Mouse (Mus musculus) lung, embryonic 15.5 days (tissue): ENCODE measurements around the gene Tfdp1. TPM values are rescaled to one million over a fixed set of nuclear protein-coding genes. Genes with fewer than 3 reads are reported as not detected.

Experiments
- ATAC-seq: fragments of 200-750 bp; cut with Nextera tagmentation; 2 replicates; pipeline ENCODE4 v1.8.0; 2017; ENCODE audit warnings: moderate number of reproducible peaks, borderline replicate concordance; ENCODE audit not compliant: low FRiP score, low TSS enrichment; ENCODE audit errors: extremely low read depth
- H3K27ac ChIP-seq: fragments of 300-500 bp; sonication (generic); 2 replicates; pipeline ENCODE4 v1.5.1; 2015; ENCODE audit warnings: moderate library complexity, mild to moderate bottlenecking, inconsistent platforms
- H3K27me3 ChIP-seq: fragments of 300-500 bp; sonication (generic); 2 replicates; pipeline ENCODE4 v1.6.1; 2015; ENCODE audit warnings: inconsistent platforms
- H3K36me3 ChIP-seq: fragments of 300-500 bp; sonication (generic); 2 replicates; pipeline ENCODE4 v1.6.1; 2015; ENCODE audit warnings: inconsistent platforms
- H3K4me1 ChIP-seq: fragments of 300-500 bp; sonication (generic); 2 replicates; pipeline ENCODE4 v1.6.1; 2015; ENCODE audit warnings: inconsistent platforms
- H3K4me2 ChIP-seq: fragments of 300-500 bp; sonication (generic); 2 replicates; pipeline ENCODE4 v1.6.1; 2015; ENCODE audit warnings: inconsistent platforms, mild to moderate bottlenecking, moderate library complexity
- H3K4me3 ChIP-seq: fragments of 300-500 bp; sonication (generic); 2 replicates; pipeline ENCODE4 v1.5.1; 2015; ENCODE audit warnings: mild to moderate bottlenecking, inconsistent platforms
- H3K9ac ChIP-seq: fragments of 300-500 bp; sonication (generic); 2 replicates; pipeline ENCODE4 v1.6.1; 2015; ENCODE audit warnings: inconsistent platforms
- H3K9me3 ChIP-seq: fragments of 300-500 bp; sonication (generic); 2 replicates; pipeline ENCODE4 v1.6.1; 2016; ENCODE audit warnings: inconsistent platforms
- WGBS: fragments of 180-500 bp; shearing (Covaris S2); methylation state at CpG from one replicate; pipeline ENCODE4 v1.1.7; 2015; 5-methylcytosine and 5-hydroxymethylcytosine counted together
- polyA plus RNA-seq: library from polyadenylated mRNA; unstranded; fragments of >200 nt; fragmentation: Nextera tagmentation; extraction: Ambion mirVana; gene quantifications from 2 replicates; pipeline ENCODE4 v1.2.1, GENCODE M21; 2015

Tfdp1 gene
- polyA plus RNA-seq, 1 experiment from 2014 or later: 187 TPM

DNA sequence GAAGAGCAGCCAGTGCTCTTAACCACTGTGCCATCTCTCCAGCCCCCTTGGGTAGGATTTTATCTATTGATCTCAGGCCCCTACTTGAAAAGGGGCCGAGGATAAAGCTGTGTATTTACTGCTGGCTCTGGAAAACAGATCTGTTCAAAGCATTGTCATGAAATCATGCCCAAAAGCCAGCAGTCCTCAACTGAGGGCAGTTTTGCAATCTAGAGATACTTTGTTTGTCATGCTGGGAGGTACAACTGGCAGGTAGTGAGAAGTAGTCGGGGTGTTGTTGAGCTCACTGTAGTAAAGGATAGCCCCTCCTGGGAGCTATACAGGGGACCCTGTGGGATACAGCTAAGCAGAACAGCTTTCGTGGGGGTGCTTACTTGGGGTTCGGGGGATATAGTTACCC is 15.3 kb downstream of the Tfdp1 start:
- H3K27ac ChIP-seq: no peak overlapping the region
- H3K4me2 ChIP-seq: no peak overlapping the region
- 72% methylated on average over 4 of the region's 4 CpGs for WGBS
- no peak for ATAC-seq
- H3K9ac ChIP-seq: no peak overlapping the region
- no peaks in the 10 kb centered on the region for H3K9me3 ChIP-seq
- H3K4me1 ChIP-seq: no peaks in the 10 kb centered on the region
- H3K36me3 ChIP-seq: peaks cover 88% of the 10 kb centered on the region
- no peak overlapping the region for H3K4me3 ChIP-seq
- H3K27me3 ChIP-seq: no peaks in the 10 kb centered on the region

DNA sequence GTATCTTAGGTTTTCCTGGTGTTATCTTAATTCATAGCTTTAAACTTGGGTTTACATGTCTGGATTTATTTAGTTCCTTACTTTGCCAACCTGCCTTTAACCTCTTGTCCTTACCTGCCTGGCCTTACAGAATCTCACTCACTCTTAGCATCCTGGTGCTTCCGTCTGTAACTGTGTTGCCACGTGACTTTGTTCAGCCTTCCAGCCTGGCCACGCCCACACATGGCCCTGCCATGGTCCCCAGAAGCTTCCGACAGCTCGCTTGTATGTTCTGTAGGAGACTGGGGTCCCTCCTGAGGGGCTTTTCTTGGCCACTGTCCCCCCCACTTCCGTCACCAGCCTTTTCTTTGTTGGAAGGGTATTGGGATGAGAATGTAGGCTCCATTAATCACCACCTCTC is 17.7 kb downstream of the Tfdp1 start:
- Histone ChIP-seq H3K36me3 (peaks cover 88% of the 10 kb centered on the region), H3K9ac (no peak overlapping the region), H3K27ac (no peak overlapping the region), H3K4me1 (no peaks in the 10 kb centered on the region), H3K27me3 (no peaks in the 10 kb centered on the region), H3K4me2 (no peak overlapping the region), H3K9me3 (no peaks in the 10 kb centered on the region), H3K4me3 (no peak overlapping the region)
- WGBS: 74% methylated on average over 6 of the region's 6 CpGs
- ATAC-seq: no peak

DNA sequence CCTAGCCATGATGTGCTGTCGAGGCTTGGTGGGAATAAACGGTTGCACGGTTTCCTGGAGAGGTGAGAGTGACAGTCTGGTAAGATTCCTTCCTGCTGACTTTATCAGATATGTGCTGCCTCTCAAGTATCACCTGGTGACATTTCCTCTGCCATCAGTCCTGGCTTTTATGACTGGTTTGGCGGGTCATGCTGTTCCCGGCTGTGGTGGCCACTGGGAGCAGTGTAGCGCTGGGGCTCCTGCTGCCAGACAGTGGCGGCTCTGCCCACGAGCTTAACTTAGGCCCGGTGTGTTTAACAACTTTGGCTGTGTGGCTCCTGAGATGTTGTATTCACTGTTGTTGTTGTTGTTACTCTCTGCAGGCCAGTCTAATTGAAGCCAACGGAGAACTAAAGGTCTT is 18.1 kb downstream of the Tfdp1 start:
- peaks cover 88% of the 10 kb centered on the region for H3K36me3 ChIP-seq
- ATAC-seq: no peak
- 62% methylated on average over 10 of the region's 10 CpGs for WGBS

DNA sequence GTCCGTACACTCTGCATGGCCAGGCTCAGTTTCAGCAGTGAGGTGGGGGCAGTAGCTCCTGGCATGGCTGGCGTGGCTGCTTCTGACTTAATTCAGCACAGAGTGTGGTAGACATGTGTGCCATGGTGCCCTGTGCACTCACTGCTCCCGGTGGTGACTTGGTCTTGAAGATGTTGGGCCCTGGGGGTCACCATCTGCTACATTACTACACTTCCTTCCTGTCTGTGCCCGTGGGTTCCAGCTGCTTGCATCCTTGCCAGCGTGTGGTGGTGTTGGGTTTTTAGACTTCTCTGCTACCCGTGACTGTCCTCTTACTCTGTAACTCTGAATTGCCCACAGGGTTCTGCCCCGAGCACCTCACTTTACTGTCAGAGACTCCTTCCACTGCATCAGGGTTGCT is 21.7 kb downstream of the Tfdp1 start:
- H3K27ac ChIP-seq: no peak overlapping the region
- no peaks in the 10 kb centered on the region for H3K27me3 ChIP-seq
- H3K9ac ChIP-seq: no peak overlapping the region
- no peaks in the 10 kb centered on the region for H3K4me1 ChIP-seq
- no peak overlapping the region for H3K4me3 ChIP-seq
- WGBS: 92% methylated on average over 7 of the region's 7 CpGs
- ATAC-seq: no peak
- peaks cover 96% of the 10 kb centered on the region for H3K36me3 ChIP-seq
- H3K4me2 ChIP-seq: no peak overlapping the region
- no peaks in the 10 kb centered on the region for H3K9me3 ChIP-seq

More for the DNA sequence above, 18.1 kb downstream of the Tfdp1 start:
- Histone ChIP-seq H3K27me3 (no peaks in the 10 kb centered on the region), H3K9ac (no peak overlapping the region), H3K4me1 (no peaks in the 10 kb centered on the region), H3K4me2 (no peak overlapping the region), H3K9me3 (no peaks in the 10 kb centered on the region), H3K27ac (no peak overlapping the region), H3K4me3 (no peak overlapping the region)

DNA sequence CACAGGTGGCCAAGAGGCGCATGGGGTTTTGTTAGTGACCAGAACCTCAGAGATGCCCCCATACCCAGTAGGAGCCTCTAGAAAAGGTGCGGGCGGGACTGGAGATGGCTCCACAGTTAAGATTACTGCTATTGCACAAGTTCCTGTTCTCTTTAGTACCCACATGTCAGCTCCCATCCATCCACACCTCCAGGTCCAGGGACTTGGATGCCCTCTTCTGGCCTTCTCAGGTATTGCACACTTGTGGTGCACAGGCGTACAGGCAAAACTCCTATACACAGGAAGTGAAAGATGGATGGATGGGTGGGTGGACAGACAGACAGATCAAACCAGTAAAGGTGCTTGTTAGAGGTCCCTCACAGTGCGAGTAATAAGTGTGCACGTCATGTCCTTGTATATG is 23.3 kb downstream of the Tfdp1 start:
- peaks cover 96% of the 10 kb centered on the region for H3K36me3 ChIP-seq
- no peaks in the 10 kb centered on the region for H3K4me1 ChIP-seq
- WGBS: 93% methylated on average over 6 of the region's 6 CpGs
- H3K9me3 ChIP-seq: no peaks in the 10 kb centered on the region
- H3K4me2 ChIP-seq: no peak overlapping the region
- no peak overlapping the region for H3K27ac ChIP-seq
- H3K27me3 ChIP-seq: no peaks in the 10 kb centered on the region
- no peak overlapping the region for H3K4me3 ChIP-seq
- H3K9ac ChIP-seq: no peak overlapping the region
- ATAC-seq: no peak

DNA sequence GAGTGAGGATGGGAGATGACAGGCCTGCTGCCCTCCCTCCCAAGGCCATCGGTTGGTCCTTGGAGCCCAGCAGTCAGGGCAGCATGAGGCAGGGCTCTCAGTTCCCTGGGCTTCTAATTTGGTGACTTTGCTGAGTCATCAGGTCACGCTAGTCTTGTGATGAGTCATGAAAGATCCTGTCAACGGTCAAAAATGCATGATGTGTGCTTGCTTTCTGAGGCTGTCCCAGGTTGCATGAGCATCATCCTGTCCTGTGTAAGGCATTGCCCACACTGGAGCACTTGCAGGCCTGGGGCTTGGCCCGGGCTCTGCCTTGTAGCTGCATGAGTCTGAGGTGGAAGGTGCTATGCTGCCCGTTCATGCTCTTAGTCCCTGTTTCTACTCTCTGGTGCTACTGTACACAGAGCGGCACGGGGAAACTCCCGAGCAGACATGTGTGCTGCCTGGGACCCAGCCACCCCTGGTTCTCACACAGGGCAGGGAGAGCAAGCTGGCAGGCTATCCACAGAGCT is 34.7 kb downstream of the Tfdp1 start:
- H3K4me1 ChIP-seq: no peaks in the 10 kb centered on the region
- no peak overlapping the region for H3K9ac ChIP-seq
- H3K9me3 ChIP-seq: no peaks in the 10 kb centered on the region
- no peak for ATAC-seq
- no peak overlapping the region for H3K27ac ChIP-seq
- H3K36me3 ChIP-seq: peaks cover 86% of the 10 kb centered on the region
- H3K27me3 ChIP-seq: no peaks in the 10 kb centered on the region
- 85% methylated on average over 8 of the region's 8 CpGs for WGBS
- no peak overlapping the region for H3K4me3 ChIP-seq
- H3K4me2 ChIP-seq: no peak overlapping the region

DNA sequence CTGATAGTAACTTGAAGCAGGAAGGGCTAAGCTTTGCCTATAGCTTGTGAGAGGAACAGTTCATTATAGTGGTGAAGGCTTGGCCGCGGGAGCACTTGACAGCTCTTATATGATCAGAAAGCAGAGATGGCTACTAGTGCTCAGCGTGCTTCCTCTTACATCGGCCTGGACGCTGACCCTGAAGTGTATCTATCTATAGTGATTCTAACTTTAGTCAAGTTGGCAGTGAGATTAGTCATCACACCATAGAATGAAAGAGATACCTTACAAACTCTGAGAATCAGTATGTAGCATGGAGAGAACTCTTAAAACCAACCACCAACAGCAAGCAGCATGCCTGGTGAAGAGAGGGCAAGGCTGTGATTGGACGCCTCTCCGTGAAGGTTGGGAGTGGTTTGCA is 43.1 kb downstream of the Tfdp1 start:
- Histone ChIP-seq H3K9ac (no peak overlapping the region), H3K4me2 (no peak overlapping the region), H3K36me3 (peaks cover 31% of the 10 kb centered on the region), H3K9me3 (no peaks in the 10 kb centered on the region), H3K27me3 (no peaks in the 10 kb centered on the region), H3K4me3 (no peak overlapping the region), H3K4me1 (no peaks in the 10 kb centered on the region), H3K27ac (no peak overlapping the region)
- no peak for ATAC-seq
- WGBS: 85% methylated on average over 7 of the region's 7 CpGs

DNA sequence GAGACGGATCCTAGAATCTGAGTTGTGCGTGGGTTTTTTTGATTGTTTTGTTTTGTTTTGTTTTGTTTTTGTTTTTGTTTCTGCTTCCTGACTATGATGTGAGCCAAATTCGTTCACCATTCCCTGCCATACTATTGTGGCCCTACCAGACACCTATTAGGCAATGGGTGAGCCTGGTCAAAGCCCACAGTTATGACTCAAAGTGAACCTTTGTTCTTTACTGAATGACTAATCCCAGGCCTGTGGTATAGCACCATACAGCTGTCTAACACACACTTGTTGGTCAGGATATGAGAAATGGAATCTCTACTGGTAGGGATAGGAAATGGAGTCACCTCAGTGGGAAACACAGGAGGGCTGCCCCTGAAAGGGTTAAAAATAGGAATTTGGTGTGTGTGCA is 44.0 kb downstream of the Tfdp1 start:
- 86% methylated on average over 3 of the region's 3 CpGs for WGBS
- Histone ChIP-seq H3K4me2 (no peak overlapping the region), H3K4me1 (no peaks in the 10 kb centered on the region)

DNA sequence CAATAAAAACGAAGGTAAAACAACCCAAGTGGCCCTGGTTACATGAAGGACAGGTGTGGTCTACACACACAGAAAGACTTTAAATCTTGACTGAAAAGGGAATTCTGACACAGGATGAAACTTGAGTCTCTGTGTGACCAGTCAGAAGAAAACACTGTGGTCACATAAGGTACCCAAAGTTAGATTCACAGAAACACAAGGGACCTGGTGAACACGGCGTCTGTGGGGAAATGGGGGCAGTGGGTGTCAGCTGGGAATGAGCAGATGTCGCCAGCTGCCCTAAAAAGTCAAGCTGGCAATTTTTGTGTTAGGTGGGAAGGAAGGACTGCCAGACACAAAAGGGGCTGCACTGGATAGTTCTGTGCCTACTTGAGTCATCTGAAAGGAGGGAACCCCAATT is 44.4 kb downstream of the Tfdp1 start:
- Histone ChIP-seq H3K27ac (no peak overlapping the region), H3K9me3 (no peaks in the 10 kb centered on the region), H3K4me2 (no peak overlapping the region), H3K4me3 (no peak overlapping the region), H3K27me3 (no peaks in the 10 kb centered on the region), H3K4me1 (no peaks in the 10 kb centered on the region), H3K36me3 (peaks cover 23% of the 10 kb centered on the region), H3K9ac (no peak overlapping the region)
- ATAC-seq: no peak
- WGBS: 79% methylated on average over 4 of the region's 4 CpGs

More for the DNA sequence above, 44.0 kb downstream of the Tfdp1 start:
- Histone ChIP-seq H3K9ac (no peak overlapping the region), H3K27ac (no peak overlapping the region), H3K36me3 (peaks cover 25% of the 10 kb centered on the region), H3K27me3 (no peaks in the 10 kb centered on the region), H3K4me3 (no peak overlapping the region), H3K9me3 (no peaks in the 10 kb centered on the region)
- no peak for ATAC-seq

DNA sequence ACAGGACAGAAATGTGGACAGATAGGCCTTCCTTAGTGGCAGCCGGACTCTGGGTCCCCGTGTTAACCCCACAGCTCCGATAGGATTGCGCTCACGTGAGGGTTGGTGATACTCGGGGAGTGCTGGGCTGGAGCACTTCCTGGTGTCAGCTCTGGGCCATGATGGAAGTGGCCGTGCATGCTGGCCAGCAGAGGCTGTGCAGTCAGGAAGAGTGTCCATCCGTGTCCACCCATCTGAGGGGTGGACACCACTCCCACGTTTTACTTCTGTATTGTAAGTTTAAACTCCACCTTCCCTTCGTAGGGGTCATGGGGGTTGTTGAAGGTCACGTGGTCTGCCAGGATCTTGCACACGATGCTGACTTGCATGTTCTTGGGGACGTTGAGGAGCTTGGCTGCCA is 47.8 kb downstream of the Tfdp1 start:
- 66% methylated on average over 13 of the region's 13 CpGs for WGBS
- ATAC-seq: no peak
- no peaks in the 10 kb centered on the region for H3K9me3 ChIP-seq

DNA sequence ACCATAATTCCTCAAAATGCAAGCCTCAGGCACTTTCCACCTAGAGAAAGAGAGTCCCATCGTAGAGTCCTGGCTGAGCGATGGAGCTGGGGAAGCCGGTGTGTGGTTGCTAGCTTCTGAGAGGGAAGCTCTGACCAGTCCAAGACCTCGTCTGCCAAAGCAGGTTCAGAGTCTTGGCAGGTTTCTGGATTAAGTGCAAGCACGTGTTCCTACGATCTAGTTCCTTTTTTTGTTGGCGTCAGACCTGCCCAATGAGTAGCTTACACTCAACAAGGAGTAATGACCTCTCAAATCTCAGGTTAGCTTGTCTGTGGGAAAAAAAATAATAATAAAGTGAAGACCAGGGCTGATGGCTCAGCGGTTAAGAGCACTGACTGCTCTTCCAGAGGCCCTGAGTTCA is 49.2 kb downstream of the Tfdp1 start:
- no peaks in the 10 kb centered on the region for H3K9me3 ChIP-seq
- H3K4me1 ChIP-seq: no peaks in the 10 kb centered on the region
- 74% methylated on average over 8 of the region's 8 CpGs for WGBS
- no peak overlapping the region for H3K9ac ChIP-seq
- no peak overlapping the region for H3K4me2 ChIP-seq
- H3K27me3 ChIP-seq: no peaks in the 10 kb centered on the region
- no peak for ATAC-seq
- no peak overlapping the region for H3K4me3 ChIP-seq
- no peaks in the 10 kb centered on the region for H3K36me3 ChIP-seq
- no peak overlapping the region for H3K27ac ChIP-seq

More for the DNA sequence above, 47.8 kb downstream of the Tfdp1 start:
- Histone ChIP-seq H3K36me3 (0 out of 2 replicates have a peak, but pooled peaks cover 2% of the 10 kb centered on the region), H3K9ac (no peak overlapping the region), H3K27me3 (no peaks in the 10 kb centered on the region), H3K4me3 (no peak overlapping the region), H3K27ac (no peak overlapping the region), H3K4me1 (no peaks in the 10 kb centered on the region), H3K4me2 (no peak overlapping the region)

DNA sequence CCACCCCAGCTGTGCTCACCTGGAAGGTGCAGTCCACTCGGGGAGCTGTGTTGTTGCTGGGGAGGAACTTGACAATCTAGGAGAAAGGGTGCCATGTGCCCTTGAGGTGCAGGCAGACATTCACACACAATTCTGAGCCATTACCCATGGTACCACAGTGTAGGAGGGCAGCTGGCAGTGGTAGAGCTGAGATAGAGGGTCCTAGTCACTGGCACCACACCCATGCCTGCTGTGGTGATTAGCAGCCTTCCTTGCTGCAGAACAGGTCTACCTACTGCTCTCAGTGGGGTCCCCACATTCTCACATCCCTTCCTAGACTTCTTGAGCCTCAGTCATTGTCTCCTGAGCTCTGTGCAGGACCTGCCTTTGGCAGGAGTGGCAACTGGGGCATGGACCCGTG is 50.2 kb downstream of the Tfdp1 start:
- no peaks in the 10 kb centered on the region for H3K4me1 ChIP-seq
- 87% methylated on average over 2 of the region's 2 CpGs for WGBS
- no peaks in the 10 kb centered on the region for H3K9me3 ChIP-seq
- H3K9ac ChIP-seq: no peak overlapping the region
- H3K27ac ChIP-seq: no peak overlapping the region
- H3K27me3 ChIP-seq: no peaks in the 10 kb centered on the region
- no peak overlapping the region for H3K4me2 ChIP-seq
- H3K4me3 ChIP-seq: no peak overlapping the region
- ATAC-seq: no peak
- H3K36me3 ChIP-seq: no peaks in the 10 kb centered on the region

DNA sequence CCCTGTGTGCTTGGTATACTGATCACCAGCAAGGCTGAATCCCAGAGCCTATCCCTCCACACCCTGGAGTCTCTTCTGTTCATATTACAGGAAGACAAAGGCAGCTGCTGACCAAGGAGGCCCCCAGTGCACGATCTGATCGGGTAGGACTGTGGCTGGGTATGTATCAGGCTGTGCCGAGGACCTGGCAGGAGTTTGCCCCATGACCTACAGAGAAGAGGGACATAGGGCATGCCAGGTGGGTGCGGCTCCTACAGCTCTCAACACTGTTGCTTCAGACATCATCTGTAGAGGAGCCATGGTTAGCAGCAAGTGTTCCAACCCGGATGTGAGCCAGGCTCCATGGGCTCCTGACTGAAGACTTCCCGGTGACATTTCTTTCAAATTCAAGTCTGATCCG is 55.3 kb downstream of the Tfdp1 start:
- H3K36me3 ChIP-seq: no peaks in the 10 kb centered on the region
- H3K4me3 ChIP-seq: no peak overlapping the region
- H3K4me1 ChIP-seq: no peaks in the 10 kb centered on the region
- H3K4me2 ChIP-seq: no peak overlapping the region
- H3K27ac ChIP-seq: no peak overlapping the region
- no peak overlapping the region for H3K9ac ChIP-seq
- ATAC-seq: no peak
- H3K9me3 ChIP-seq: no peaks in the 10 kb centered on the region
- no peaks in the 10 kb centered on the region for H3K27me3 ChIP-seq
- 87% methylated on average over 7 of the region's 7 CpGs for WGBS
